Mouse (Mus musculus): ENCODE measurements at regions not wholly inside any gene's neighbourhood (a gene's known extent, or its start where the extent isn't known, plus 50 kb on each side); places are given as distances from the start of the nearest gene placed in this dataset.

GRCm38 (mm10) chr17:75815997-75816626 lies 264.4 kb upstream of the Fam98a start:
- TF ChIP-seq CTCF (IDR thresholded peaks at IDR 0.05; ENCODE audit: borderline replicate concordance, insufficient read depth, low read length) (no peak), POLR2A (IDR thresholded peaks at IDR 0.05; ENCODE audit: low read depth, low read length) (no peak)
